Mouse (Mus musculus) brown adipose tissue, adult 24 weeks (tissue): ENCODE results near the gene 1500009C09Rik. TPM values are rescaled to one million over a fixed set of nuclear protein-coding genes. Genes with fewer than 3 reads are reported as not detected.
"Not testable (repeated sequence)": the region's sequence is repeated elsewhere in the genome, so short reads cannot be mapped to it uniquely, and the experiment has no call there.

Experiments used
- H3K27ac ChIP-seq: fragments of 200-500 bp; replicated peaks from 2 replicates; pipeline ENCODE4 v1.5.1; 2012; ENCODE audit warnings: low read depth, mild to moderate bottlenecking, low read length
- H3K4me1 ChIP-seq: fragments of 200-500 bp; 2 replicates; pipeline ENCODE4 v1.6.1; 2012; ENCODE audit warnings: low read length, mixed read lengths; ENCODE audit not compliant: control insufficient read depth, insufficient read depth, insufficient read length
- H3K4me3 ChIP-seq: fragments of 200-500 bp; 2 replicates; pipeline ENCODE4 v1.5.1; 2012; ENCODE audit warnings: low read depth, mild to moderate bottlenecking, low read length, moderate library complexity; ENCODE audit not compliant: insufficient read depth
- polyA plus RNA-seq: library from polyadenylated mRNA; stranded (reverse); fragments of >200 nt; gene quantifications from 2 replicates; pipeline ENCODE4 v1.2.4, GENCODE M21; 2012; ENCODE audit not compliant: missing spikeins, insufficient read depth, insufficient read length

1500009C09Rik gene
- polyA plus RNA-seq, 1 experiment, result not detected

GRCm38 (mm10) chr15:82230098-82230611 is 22.0 kb upstream of the 1500009C09Rik start:
- Histone ChIP-seq H3K4me3 (no peak overlapping the region), H3K27ac (no peak overlapping the region), H3K4me1 (no peaks in the 10 kb centered on the region)

DNA sequence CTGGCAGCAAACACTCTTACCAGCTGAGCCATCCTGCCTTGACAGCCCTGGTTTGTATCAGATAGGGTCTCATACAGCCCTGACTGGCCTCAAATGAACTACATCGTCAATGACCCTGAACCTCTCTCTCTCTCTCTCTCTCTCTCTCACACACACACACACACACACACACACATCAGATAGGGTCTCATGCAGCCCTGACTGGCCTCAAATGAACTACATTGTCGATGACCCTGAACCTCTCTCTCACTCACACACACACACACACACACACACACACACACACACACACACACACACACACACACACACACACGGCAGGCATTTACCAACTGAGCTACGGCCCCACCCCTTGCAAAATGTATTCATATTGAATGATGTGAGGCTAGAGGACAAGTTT is 21.1 kb upstream of the 1500009C09Rik start:
- Histone ChIP-seq H3K27ac (no peak overlapping the region), H3K4me1 (no peaks in the 10 kb centered on the region)

DNA sequence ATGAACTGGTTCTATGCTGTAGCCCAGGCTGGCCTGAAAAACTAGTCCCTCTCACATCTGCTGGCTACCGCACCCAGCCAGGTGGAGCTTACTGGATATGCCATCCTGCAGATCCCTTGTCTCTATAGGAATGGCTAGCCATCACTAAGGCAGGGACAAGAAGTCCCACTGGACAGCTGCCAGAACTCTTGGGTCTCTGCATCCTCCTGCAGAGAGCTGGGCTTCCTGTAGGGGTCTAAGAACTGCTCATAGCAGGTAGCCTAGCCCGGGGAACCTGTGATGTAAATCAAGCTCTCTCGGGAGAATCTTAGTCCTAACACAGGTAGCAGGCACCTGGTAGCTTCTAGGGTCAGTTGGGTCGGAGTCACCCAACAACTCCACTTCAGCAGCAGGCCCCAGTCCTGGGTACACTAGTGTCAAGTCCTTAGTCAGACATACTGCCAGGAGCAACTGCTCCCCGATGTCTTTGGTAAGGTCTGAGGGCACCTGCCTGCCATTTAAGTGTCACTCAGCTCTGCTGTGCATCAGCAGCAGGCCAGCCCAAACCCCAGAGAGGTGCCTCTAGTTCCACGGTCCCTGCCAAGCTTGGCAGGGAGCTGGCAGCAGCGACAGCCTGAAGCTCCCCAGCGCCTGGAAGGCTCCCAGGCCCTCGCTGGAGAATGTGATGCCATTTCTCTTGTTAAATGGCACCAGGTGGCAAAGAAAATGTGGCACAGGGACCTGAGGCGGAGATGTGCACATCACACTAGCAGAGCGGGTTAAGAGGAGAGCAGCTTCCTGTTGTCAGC is 20.4 kb upstream of the 1500009C09Rik start:
- Histone ChIP-seq H3K4me3 (no peak overlapping the region), H3K27ac (no peak overlapping the region), H3K4me1 (no peaks in the 10 kb centered on the region)

More for the DNA sequence above, 21.1 kb upstream of the 1500009C09Rik start:
- no peak overlapping the region for H3K4me3 ChIP-seq

DNA sequence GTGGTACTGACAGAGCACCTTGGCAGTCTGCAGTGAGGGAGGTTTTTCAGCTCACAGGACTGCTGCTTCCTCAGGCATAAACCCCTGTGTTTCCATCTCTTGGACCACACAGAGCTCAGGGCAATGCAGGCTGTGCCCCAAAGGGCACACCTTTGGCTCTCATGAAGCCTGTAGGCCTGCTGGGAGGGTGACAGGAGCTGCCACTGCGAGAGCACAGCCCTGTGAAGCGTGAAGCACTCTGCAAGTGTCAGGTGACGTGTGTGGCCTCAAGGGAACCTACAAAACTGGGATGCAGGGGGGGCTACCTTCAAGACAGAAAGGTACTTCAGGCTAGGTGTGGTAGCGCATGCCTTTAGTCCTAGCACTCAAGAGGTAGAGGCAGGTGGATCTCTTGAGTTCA is 19.5 kb upstream of the 1500009C09Rik start:
- no peak overlapping the region for H3K27ac ChIP-seq
- H3K4me1 ChIP-seq, result no peaks in the 10 kb centered on the region
- H3K4me3 ChIP-seq, result no peak overlapping the region

DNA sequence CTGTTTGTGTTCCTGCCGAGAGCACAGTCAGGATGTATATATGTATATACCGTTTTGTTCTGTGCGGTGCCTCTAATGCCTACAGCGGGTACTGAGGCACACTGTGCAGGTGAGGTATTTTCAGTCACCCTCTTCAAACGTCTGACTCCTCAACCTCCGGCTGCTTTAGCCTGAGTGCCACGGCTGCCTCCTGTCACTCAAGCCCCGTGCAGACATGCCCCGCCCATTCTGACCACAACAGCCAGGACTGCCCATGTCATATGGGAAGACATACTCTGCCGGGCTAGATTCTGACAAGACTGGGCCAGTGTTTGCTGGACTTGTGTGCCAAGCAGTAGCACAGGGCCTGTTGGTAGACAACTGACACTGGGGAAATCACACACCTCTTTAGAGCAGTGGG is 16.5 kb upstream of the 1500009C09Rik start:
- H3K4me3 ChIP-seq, result no peak overlapping the region
- no peak overlapping the region for H3K27ac ChIP-seq
- H3K4me1 ChIP-seq, result no peaks in the 10 kb centered on the region

DNA sequence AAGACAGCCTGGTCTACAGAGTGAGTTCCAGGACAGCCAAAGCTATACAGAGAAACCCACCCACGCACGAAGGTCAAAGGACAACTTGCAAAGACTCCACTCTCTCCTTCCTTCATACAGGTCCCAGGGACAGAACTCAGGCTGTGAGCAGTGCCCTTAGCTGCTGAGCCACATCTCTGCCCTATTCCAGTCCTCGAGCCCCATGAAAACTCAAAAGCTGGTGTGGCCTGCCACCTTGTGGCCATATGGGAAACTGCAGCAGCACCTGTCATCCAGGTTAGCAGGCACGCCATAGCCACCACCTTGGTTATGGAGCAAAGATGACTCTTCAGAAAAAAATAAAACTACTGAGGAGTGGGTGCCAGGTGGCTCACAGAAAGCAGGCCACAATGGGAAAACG is 15.6 kb upstream of the 1500009C09Rik start:
- H3K4me1 ChIP-seq, result no peaks in the 10 kb centered on the region
- no peak overlapping the region for H3K4me3 ChIP-seq
- no peak overlapping the region for H3K27ac ChIP-seq

- Histone ChIP-seq H3K4me3 (peak overlapping the region; percentile 98), H3K27ac (no peak overlapping the region), H3K4me1 (no peaks in the 10 kb centered on the region)
Observed at GRCm38 (mm10) chr15:82243311-82243710, 8.9 kb upstream of the 1500009C09Rik start.

GRCm38 (mm10) chr15:82243742-82244114 is 8.5 kb upstream of the 1500009C09Rik start:
- Histone ChIP-seq H3K27ac (no peak overlapping the region), H3K4me1 (no peaks in the 10 kb centered on the region), H3K4me3 (peak overlapping the region; percentile 98)

- Histone ChIP-seq H3K4me1 (no peaks in the 10 kb centered on the region), H3K4me3 (peak within 1 kb of the TSS; percentile 98), H3K27ac (no peak within 1 kb of the TSS)
Observed at GRCm38 (mm10) chr15:82244115-82244804, 7.9 kb upstream of the 1500009C09Rik start, which contains the start of gene Cenpm. TSS of gene Cenpm (minus strand) at chr15:82244748.

DNA sequence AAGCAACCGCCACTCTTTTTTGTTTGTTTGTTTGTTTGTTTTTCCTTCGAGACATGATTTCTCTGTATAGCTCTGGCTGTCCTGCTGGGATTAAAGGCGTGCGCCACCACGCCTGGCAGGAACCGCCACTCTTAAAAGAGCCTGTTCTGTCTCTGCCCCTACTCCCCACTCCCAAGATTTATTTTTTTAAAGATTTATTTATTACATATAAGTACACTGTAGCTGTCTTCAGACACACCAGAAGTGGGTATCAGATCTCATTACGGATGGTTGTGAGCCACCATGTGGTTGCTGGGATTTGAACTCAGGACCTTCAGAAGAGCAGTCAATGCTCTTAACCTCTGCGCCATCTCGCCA is 7.4 kb upstream of the 1500009C09Rik start:
- H3K27ac ChIP-seq, H3K4me1 ChIP-seq: not testable (repeated sequence)
- 0 out of 2 replicates have a peak overlapping the region, but pooled peaks have one; percentile 29 for H3K4me3 ChIP-seq

GRCm38 (mm10) chr15:82247131-82247776 is 4.9 kb upstream of the 1500009C09Rik start:
- Histone ChIP-seq H3K4me1 (no peaks in the 10 kb centered on the region), H3K4me3 (no peak overlapping the region), H3K27ac (no peak overlapping the region)

- Histone ChIP-seq H3K4me1 (no peaks in the 10 kb centered on the region), H3K27ac (no peak overlapping the region), H3K4me3 (no peak overlapping the region)
Observed at GRCm38 (mm10) chr15:82251579-82251978, 618 bp upstream of the 1500009C09Rik start.

DNA sequence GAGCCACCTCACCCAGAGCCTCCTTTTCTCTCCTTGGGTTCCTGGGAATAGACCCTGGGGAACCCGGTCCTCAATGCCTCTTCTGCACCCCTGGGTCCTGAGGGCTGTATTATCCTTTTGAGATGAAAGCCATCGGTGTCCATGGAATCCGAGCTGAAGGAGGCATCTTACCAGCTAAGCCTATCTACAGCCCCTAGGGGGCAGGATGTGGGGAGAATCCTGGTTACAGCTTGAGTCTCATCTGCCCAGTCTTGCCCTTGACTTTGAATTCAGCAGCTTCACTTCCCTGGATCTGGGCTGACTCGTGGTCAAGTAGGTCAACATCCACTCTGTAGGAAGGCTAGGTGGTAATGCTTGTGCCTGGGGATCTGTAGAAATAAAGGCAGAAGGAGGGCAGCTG is 3.1 kb downstream of the 1500009C09Rik start:
- no peak overlapping the region for H3K27ac ChIP-seq
- H3K4me1 ChIP-seq, result no peaks in the 10 kb centered on the region
- H3K4me3 ChIP-seq, result no peak overlapping the region

GRCm38 (mm10) chr15:82255944-82256383 is 3.8 kb downstream of the 1500009C09Rik start:
- H3K4me1 ChIP-seq, result no peaks in the 10 kb centered on the region
- H3K4me3 ChIP-seq, result no peak overlapping the region
- H3K27ac ChIP-seq, result no peak overlapping the region

DNA sequence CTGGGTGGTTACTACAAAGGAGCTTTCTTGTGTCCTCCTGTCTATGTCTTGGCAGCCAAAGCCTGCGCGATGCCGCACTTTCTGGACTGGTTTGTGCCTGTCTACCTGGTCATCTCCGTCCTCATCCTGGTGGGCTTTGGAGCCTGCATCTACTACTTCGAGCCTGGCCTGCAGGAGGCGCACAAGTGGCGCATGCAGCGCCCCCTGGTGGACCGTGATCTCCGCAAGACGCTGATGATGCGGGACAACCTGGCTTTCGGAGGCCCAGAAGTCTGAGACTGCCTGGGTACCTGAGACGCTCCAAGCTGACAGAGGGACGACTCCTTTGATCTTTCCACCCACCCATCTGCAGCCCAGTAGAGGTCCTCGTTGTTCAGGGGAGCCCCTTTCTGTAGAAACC is 7.3 kb downstream of the 1500009C09Rik start:
- Histone ChIP-seq H3K4me1 (0 out of 2 replicates have a peak, but pooled peaks cover 3% of the 10 kb centered on the region), H3K27ac (no peak overlapping the region), H3K4me3 (no peak overlapping the region)
